Mouse (Mus musculus) Muller cell, postnatal 12 days (primary cell): ENCODE measurements around the gene Atp6v1g1.

ENCODE experiments used
- DNase-seq: peaks from one replicate; pipeline ENCODE4 v3.0.0-alpha.2; 2015; ENCODE audit errors: inconsistent ontology term

The Atp6v1g1 gene

GRCm38 (mm10) chr4:63544494-63545230 is at the start of gene Atp6v1g1:
Atp6v1g1 (plus strand) TSS chr4:63544772.
- peak; percentile 98 for DNase-seq

- DNase-seq: peak; percentile 53
These were observed 49.3 kb upstream of the Atp6v1g1 start for GRCm38 (mm10) chr4:63494967-63495914.

GRCm38 (mm10) chr4:63495915-63496278 is 48.7 kb upstream of the Atp6v1g1 start, which contains the start of gene Whrn:
Whrn (minus strand) TSS chr4:63495991.
- peak; percentile 80 for DNase-seq

GRCm38 (mm10) chr4:63496312-63496711 is 48.3 kb upstream of the Atp6v1g1 start:
- no peak for DNase-seq

GRCm38 (mm10) chr4:63498346-63498745 is 46.2 kb upstream of the Atp6v1g1 start:
- no peak for DNase-seq

- no peak for DNase-seq
These were observed 43.5 kb upstream of the Atp6v1g1 start for GRCm38 (mm10) chr4:63501050-63501449.

GRCm38 (mm10) chr4:63503949-63504348 is 40.6 kb upstream of the Atp6v1g1 start:
- no peak for DNase-seq

- DNase-seq: no peak
These were observed 37.1 kb upstream of the Atp6v1g1 start for GRCm38 (mm10) chr4:63507478-63507877.

- peak; percentile 63 for DNase-seq
These were observed 36.3 kb upstream of the Atp6v1g1 start for GRCm38 (mm10) chr4:63508232-63508631.

GRCm38 (mm10) chr4:63512921-63513320 is 31.7 kb upstream of the Atp6v1g1 start:
- no peak for DNase-seq

GRCm38 (mm10) chr4:63514454-63514984 is 30.1 kb upstream of the Atp6v1g1 start:
- no peak for DNase-seq

GRCm38 (mm10) chr4:63515021-63515420 is 29.6 kb upstream of the Atp6v1g1 start:
- DNase-seq: no peak

- DNase-seq: no peak
These were observed 22.7 kb upstream of the Atp6v1g1 start for GRCm38 (mm10) chr4:63521813-63522419.

- DNase-seq: no peak
These were observed 19.1 kb upstream of the Atp6v1g1 start for GRCm38 (mm10) chr4:63525514-63525913.

GRCm38 (mm10) chr4:63528946-63529345 is 15.6 kb upstream of the Atp6v1g1 start:
- DNase-seq: peak; percentile 29

- DNase-seq: peak; percentile 25
These were observed 14.2 kb upstream of the Atp6v1g1 start for GRCm38 (mm10) chr4:63530409-63530808.

- DNase-seq: no peak
These were observed 7.0 kb upstream of the Atp6v1g1 start for GRCm38 (mm10) chr4:63537602-63538001.

- no peak for DNase-seq
These were observed 2.4 kb upstream of the Atp6v1g1 start for GRCm38 (mm10) chr4:63542209-63542608.

- no peak for DNase-seq
These were observed 652 bp upstream of the Atp6v1g1 start for GRCm38 (mm10) chr4:63543746-63544493.

- DNase-seq: peak; percentile 36
These were observed 823 bp downstream of the Atp6v1g1 start for GRCm38 (mm10) chr4:63545231-63545958.
